Mouse (Mus musculus) forelimb bud, embryonic 11.5 days (tissue): Measurements from ENCODE around the gene Btg1-ps1.
A peak's percentile ranks its signal among the peaks of the same experiment; 100 is the strongest.
"Not testable (repeated sequence)": the region's sequence is repeated elsewhere in the genome, so short reads cannot be mapped to it uniquely, and the experiment has no call there.

Experiments
- DNase-seq: peaks from one replicate; pipeline ENCODE4 v3.0.0-alpha.2; 2012; ENCODE audit warnings: low read depth, low spot score

Gene Btg1-ps1

GRCm38 (mm10) chrX:38018597-38018996 is at the start of gene Btg1-ps1:
Gene Btg1-ps1, minus strand, starts transcription at chrX:38018815.
- DNase-seq: not testable (repeated sequence)

GRCm38 (mm10) chrX:38066175-38066574 is 47.6 kb upstream of the Btg1-ps1 start, which contains the start of gene Rhox10:
Gene Rhox10, plus strand, starts transcription at chrX:38066475.
- DNase-seq: no peak

- peak; percentile 2 for DNase-seq
Observed at GRCm38 (mm10) chrX:38061544-38061943, 42.9 kb upstream of the Btg1-ps1 start.

- not testable (repeated sequence) for DNase-seq
Observed at GRCm38 (mm10) chrX:38043014-38043413, 24.4 kb upstream of the Btg1-ps1 start, which contains the start of gene Btg1-ps2. Gene Btg1-ps2, minus strand, starts transcription at chrX:38043114.

- no peak for DNase-seq
Observed at GRCm38 (mm10) chrX:38039666-38040065, 21.1 kb upstream of the Btg1-ps1 start.

GRCm38 (mm10) chrX:38033841-38034240 is 15.2 kb upstream of the Btg1-ps1 start:
- no peak for DNase-seq

GRCm38 (mm10) chrX:38008756-38009155 is 9.9 kb downstream of the Btg1-ps1 start:
- no peak for DNase-seq
